Mouse (Mus musculus) bone marrow macrophage, adult 2 months (primary cell): ENCODE results near the gene Nubp2. TPM values are rescaled to one million over a fixed set of nuclear protein-coding genes. Genes with fewer than 3 reads are reported as not detected.
A peak's percentile ranks its signal among the peaks of the same experiment; 100 is the strongest.

ENCODE experiments used
- H3K27ac ChIP-seq: 2 replicates; pipeline ENCODE4 v1.5.1; 2012; ENCODE audit warnings: low read depth, low read length; ENCODE audit not compliant: insufficient read depth
- H3K4me1 ChIP-seq: 2 replicates; pipeline ENCODE4 v1.6.1; 2012; ENCODE audit warnings: low read length; ENCODE audit not compliant: control insufficient read depth, insufficient read depth
- H3K4me3 ChIP-seq: 2 replicates; pipeline ENCODE4 v1.5.1; 2012; ENCODE audit warnings: mild to moderate bottlenecking, low read length, moderate library complexity; ENCODE audit not compliant: insufficient read depth
- CTCF ChIP-seq: IDR thresholded peaks from 2 replicates; pipeline ENCODE4 v1.5.1; 2012; ENCODE audit warnings: low read depth, mild to moderate bottlenecking, low read length, moderate library complexity
- POLR2A ChIP-seq: IDR thresholded peaks from 2 replicates; pipeline ENCODE4 v1.6.1; 2012; ENCODE audit warnings: mild to moderate bottlenecking, low read depth, low read length, borderline replicate concordance
- polyA plus RNA-seq: library from polyadenylated mRNA; stranded (reverse); fragments of >200 nt; gene quantifications from 2 replicates; pipeline ENCODE4 v1.2.4, GENCODE M21; 2012; ENCODE audit not compliant: missing spikeins, insufficient read depth, insufficient read length

Gene Nubp2
- polyA plus RNA-seq, 1 experiment = 40.3 TPM

DNA sequence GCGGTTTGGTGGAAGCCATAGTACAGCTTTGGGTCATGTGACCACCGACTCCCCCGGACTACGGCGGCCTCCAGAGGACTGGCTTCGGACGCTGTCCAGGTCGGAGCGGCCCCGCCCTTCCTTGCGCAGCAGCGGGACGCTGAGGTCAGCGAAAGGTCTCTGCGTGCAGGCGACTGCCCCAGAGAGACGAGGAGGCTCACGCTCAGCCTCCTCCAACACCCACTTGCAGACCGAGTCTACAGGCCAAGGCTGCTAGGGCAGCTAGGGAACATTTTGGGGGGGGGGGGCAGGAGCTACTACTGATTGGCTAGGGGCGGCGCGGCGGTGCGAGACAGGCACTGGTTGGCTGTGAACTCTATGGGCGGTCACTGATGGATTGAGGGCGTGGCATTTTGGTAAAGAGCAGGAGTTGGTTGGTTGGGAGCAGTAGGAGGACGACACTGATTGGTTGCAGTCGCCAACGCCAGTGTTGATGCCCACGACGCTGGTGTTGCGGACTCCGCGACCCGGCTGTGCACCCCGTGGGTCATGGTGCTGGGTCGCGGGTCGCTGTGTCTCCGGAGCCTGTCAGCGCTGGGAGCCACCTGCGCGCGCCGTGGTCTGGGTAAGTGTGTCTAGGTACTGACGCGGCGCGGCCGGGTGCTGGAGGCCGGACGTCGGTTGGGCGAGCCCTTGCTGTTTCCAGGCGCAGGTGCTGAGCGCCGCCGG, 35.9 kb downstream of the Nubp2 start, which contains the start of gene Fahd1:
Fahd1 (minus strand) TSS at position 300 of the 708 bp plus-strand sequence.
- Histone ChIP-seq H3K4me1 (peaks cover 11% of the 10 kb centered on the region), H3K4me3 (peak within 1 kb of the TSS; percentile 87), H3K27ac (peak within 1 kb of the TSS; percentile 82)
- no peak; the same call in 1 of the 2 replicates for TF ChIP-seq POLR2A
- no peak for TF ChIP-seq CTCF

GRCm38 (mm10) chr17:24849733-24850064, 36.5 kb downstream of the Nubp2 start:
- Histone ChIP-seq H3K4me3 (peak overlapping the region; percentile 75), H3K4me1 (peaks cover 12% of the 10 kb centered on the region), H3K27ac (peak overlapping the region; percentile 82)
- TF ChIP-seq CTCF (no peak), POLR2A (peak; percentile 13; the same call in 1 of the 2 replicates)

DNA sequence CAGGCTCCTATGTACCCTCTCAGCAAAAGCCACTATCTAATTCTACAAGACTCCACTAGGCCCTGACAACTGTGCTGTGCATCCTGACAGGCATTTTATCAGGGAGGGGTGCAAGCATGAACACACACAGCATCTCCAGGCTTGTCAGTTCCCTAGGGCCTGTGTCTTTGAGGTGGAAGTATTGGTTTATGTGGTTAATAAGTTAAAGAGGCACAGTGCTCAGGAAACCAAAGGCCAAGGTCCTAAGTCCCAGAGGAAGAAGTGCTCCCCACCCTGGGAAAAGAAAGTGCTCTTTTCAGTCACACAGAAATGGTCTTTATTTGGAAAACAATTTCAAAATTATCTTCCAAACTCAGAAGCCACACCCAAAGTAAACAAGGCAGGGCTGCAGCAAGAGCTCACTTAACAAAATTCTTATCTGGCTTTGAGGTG, 37.5 kb downstream of the Nubp2 start:
- peaks cover 12% of the 10 kb centered on the region for H3K4me1 ChIP-seq
- peak overlapping the region; percentile 60 for H3K4me3 ChIP-seq
- no peak for TF ChIP-seq CTCF
- no peak for TF ChIP-seq POLR2A
- H3K27ac ChIP-seq = peak overlapping the region; percentile 69

DNA sequence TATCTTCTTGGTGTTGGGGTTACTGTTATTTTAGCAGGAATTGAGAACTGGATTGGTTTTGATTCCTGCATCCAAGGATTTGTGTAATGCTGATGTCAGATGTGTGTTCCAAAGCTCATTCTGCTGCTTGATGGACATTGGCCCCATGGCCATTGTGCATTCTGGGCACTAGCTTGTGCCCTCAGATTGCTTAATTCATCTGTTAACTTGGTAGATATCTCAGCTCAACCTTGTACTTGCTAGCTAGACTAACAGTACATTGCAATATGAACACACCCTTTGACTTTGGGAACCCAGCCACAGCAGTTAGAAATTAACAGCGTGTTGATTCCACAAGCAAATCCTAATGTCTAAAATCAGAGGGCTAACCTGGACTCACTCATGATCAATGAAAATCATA, 38.8 kb downstream of the Nubp2 start:
- peaks cover 12% of the 10 kb centered on the region for H3K4me1 ChIP-seq
- no peak overlapping the region for H3K4me3 ChIP-seq
- TF ChIP-seq POLR2A (no peak), CTCF (no peak)
- no peak overlapping the region for H3K27ac ChIP-seq

GRCm38 (mm10) chr17:24844525-24844924, 41.6 kb downstream of the Nubp2 start:
- Histone ChIP-seq H3K4me1 (peaks cover 20% of the 10 kb centered on the region), H3K27ac (no peak overlapping the region), H3K4me3 (no peak overlapping the region)
- TF ChIP-seq CTCF = no peak
- TF ChIP-seq POLR2A = no peak

GRCm38 (mm10) chr17:24842631-24843030, 43.5 kb downstream of the Nubp2 start:
- no peak for TF ChIP-seq POLR2A
- no peak for TF ChIP-seq CTCF
- no peak overlapping the region for H3K27ac ChIP-seq
- H3K4me1 ChIP-seq = peaks cover 20% of the 10 kb centered on the region
- H3K4me3 ChIP-seq = no peak overlapping the region

GRCm38 (mm10) chr17:24841133-24841532, 45.0 kb downstream of the Nubp2 start:
- Histone ChIP-seq H3K4me1 (peaks cover 18% of the 10 kb centered on the region), H3K27ac (no peak overlapping the region), H3K4me3 (no peak overlapping the region)
- TF ChIP-seq POLR2A (no peak), CTCF (no peak)

GRCm38 (mm10) chr17:24840341-24840740, 45.8 kb downstream of the Nubp2 start:
- peaks cover 15% of the 10 kb centered on the region for H3K4me1 ChIP-seq
- H3K27ac ChIP-seq = no peak overlapping the region
- TF ChIP-seq CTCF (no peak), POLR2A (no peak)
- H3K4me3 ChIP-seq = no peak overlapping the region

DNA sequence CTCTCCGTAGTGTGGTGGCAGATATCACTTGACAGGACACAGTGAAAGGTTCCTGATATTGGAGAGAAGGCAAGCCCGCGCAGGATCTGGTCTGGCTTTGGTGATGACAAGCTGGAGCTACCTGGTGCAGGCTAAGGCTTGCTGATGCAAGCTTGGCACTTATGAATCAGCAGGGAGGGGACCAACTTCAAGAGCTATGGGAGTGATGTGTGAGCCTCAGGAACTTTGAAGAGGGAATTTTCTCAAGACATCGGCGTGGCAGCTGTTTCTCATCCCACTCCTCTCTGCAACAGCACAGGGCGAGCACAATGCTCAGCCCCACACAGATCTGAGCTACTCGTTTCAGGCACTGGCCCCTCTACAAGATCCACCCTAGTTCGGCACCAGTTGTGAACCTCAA, 46.3 kb downstream of the Nubp2 start, which contains the start of gene Hagh:
Hagh (plus strand) TSS at position 302 of the 400 bp plus-strand sequence.
- peaks cover 12% of the 10 kb centered on the region for H3K4me1 ChIP-seq
- no peak within 1 kb of the TSS for H3K4me3 ChIP-seq
- no peak for TF ChIP-seq POLR2A
- TF ChIP-seq CTCF = no peak
- H3K27ac ChIP-seq = no peak within 1 kb of the TSS

Other genes with a start within 250 kb of the Nubp2 start
- gene Slc9a3r2, start 236.0 kb downstream of the Nubp2 start, polyA plus RNA-seq = 0.98 TPM in 1 of 2 replicates, not detected in the other
- gene Npw, start 227.9 kb downstream of the Nubp2 start, polyA plus RNA-seq = not detected in 2 replicates
- gene Zfp598, start 216.7 kb downstream of the Nubp2 start, polyA plus RNA-seq = 28.0 and 29.6 TPM in 2 replicates
- gene Syngr3, start 196.4 kb downstream of the Nubp2 start, polyA plus RNA-seq = 0.41 and 0.79 TPM in 2 replicates
- 21.6 and 22.0 TPM in 2 replicates for gene Gfer, start 190.2 kb downstream of the Nubp2 start, polyA plus RNA-seq
- 3.9 and 6.0 TPM in 2 replicates for gene Noxo1, start 190.1 kb downstream of the Nubp2 start, polyA plus RNA-seq
- 11.7 and 16.9 TPM in 2 replicates for gene Tbl3, start 178.7 kb downstream of the Nubp2 start, polyA plus RNA-seq
- not detected in 2 replicates for gene Rnf151, start 168.3 kb downstream of the Nubp2 start, polyA plus RNA-seq
- 685 and 784 TPM in 2 replicates for gene Rps2, start 168.2 kb downstream of the Nubp2 start, polyA plus RNA-seq
- gene Ndufb10, start 161.9 kb downstream of the Nubp2 start, polyA plus RNA-seq = 164 and 191 TPM in 2 replicates
- gene Rpl3l, start 158.5 kb downstream of the Nubp2 start, polyA plus RNA-seq = not detected in 2 replicates
- gene Msrb1, start 149.7 kb downstream of the Nubp2 start, polyA plus RNA-seq = 214 and 223 TPM in 2 replicates
- not detected in 2 replicates for gene Hs3st6, start 133.4 kb downstream of the Nubp2 start, polyA plus RNA-seq
- gene Meiob, start 82.1 kb downstream of the Nubp2 start, polyA plus RNA-seq = not detected in 2 replicates
- gene Hagh, start 46.2 kb downstream of the Nubp2 start, polyA plus RNA-seq = 39.7 and 44.9 TPM in 2 replicates
- gene Fahd1, start 36.0 kb downstream of the Nubp2 start, polyA plus RNA-seq = 9.0 and 9.1 TPM in 2 replicates
- not detected in 2 replicates for gene Igfals, start 20.4 kb downstream of the Nubp2 start, polyA plus RNA-seq
- gene Spsb3, start 294 bp upstream of the Nubp2 start, polyA plus RNA-seq = 20.2 and 21.3 TPM in 2 replicates
- 5.9 and 7.1 TPM in 2 replicates for gene Eme2, start 8.7 kb upstream of the Nubp2 start, polyA plus RNA-seq
- 25.6 and 34.9 TPM in 2 replicates for gene Mrps34, start 8.8 kb upstream of the Nubp2 start, polyA plus RNA-seq
- 37.2 and 38.5 TPM in 2 replicates for gene Nme3, start 10.2 kb upstream of the Nubp2 start, polyA plus RNA-seq
- 56.7 and 64.0 TPM in 2 replicates for gene Mapk8ip3, start 50.6 kb upstream of the Nubp2 start, polyA plus RNA-seq
- gene Jpt2, start 74.3 kb upstream of the Nubp2 start, polyA plus RNA-seq = 35.7 and 42.4 TPM in 2 replicates
- gene Cramp1l, start 129.4 kb upstream of the Nubp2 start, polyA plus RNA-seq = 16.0 and 17.3 TPM in 2 replicates
- gene Ift140, start 129.7 kb upstream of the Nubp2 start, polyA plus RNA-seq = 16.8 and 20.4 TPM in 2 replicates
- gene Tmem204, start 197.2 kb upstream of the Nubp2 start, polyA plus RNA-seq = 0.80 TPM in 1 of 2 replicates, not detected in the other
- gene Telo2, start 229.6 kb upstream of the Nubp2 start, polyA plus RNA-seq = 8.3 and 9.5 TPM in 2 replicates
- not detected in 2 replicates for gene Ptx4, start 234.4 kb upstream of the Nubp2 start, polyA plus RNA-seq
- 86.1 and 89.4 TPM in 2 replicates for gene Clcn7, start 247.0 kb upstream of the Nubp2 start, polyA plus RNA-seq